Mouse (Mus musculus) intestine, embryonic 15.5 days (tissue): ENCODE measurements around the gene Gm21887. TPM values are rescaled to one million over a fixed set of nuclear protein-coding genes. Genes with fewer than 3 reads are reported as not detected.
"Not testable (repeated sequence)": the region's sequence is repeated elsewhere in the genome, so short reads cannot be mapped to it uniquely, and the experiment has no call there.

Experiments used
- ATAC-seq: fragments of 200-750 bp; cut with Nextera tagmentation; 2 replicates; pipeline ENCODE4 v1.8.0; 2017; ENCODE audit warnings: moderate TSS enrichment, moderate library complexity
- H3K27ac ChIP-seq: fragments of 300-500 bp; sonication (generic); 2 replicates; pipeline ENCODE4 v1.5.1; 2015; ENCODE audit warnings: mild to moderate bottlenecking, inconsistent platforms
- H3K27me3 ChIP-seq: fragments of 300-500 bp; sonication (generic); replicated peaks from 2 replicates; pipeline ENCODE4 v1.6.1; 2015; ENCODE audit warnings: inconsistent platforms
- H3K36me3 ChIP-seq: fragments of 300-500 bp; sonication (generic); 2 replicates; pipeline ENCODE4 v1.6.1; 2015; ENCODE audit warnings: inconsistent platforms
- H3K4me1 ChIP-seq: fragments of 300-500 bp; sonication (generic); replicated peaks from 2 replicates; pipeline ENCODE4 v1.6.1; 2015; ENCODE audit warnings: inconsistent platforms
- H3K4me2 ChIP-seq: fragments of 300-500 bp; sonication (generic); replicated peaks from 2 replicates; pipeline ENCODE4 v1.6.1; 2015; ENCODE audit warnings: mild to moderate bottlenecking, inconsistent platforms
- H3K4me3 ChIP-seq: fragments of 300-500 bp; sonication (generic); replicated peaks from 2 replicates; pipeline ENCODE4 v1.5.1; 2015; ENCODE audit warnings: inconsistent platforms
- H3K9ac ChIP-seq: fragments of 300-500 bp; sonication (generic); 2 replicates; pipeline ENCODE4 v1.6.1; 2015; ENCODE audit warnings: inconsistent platforms
- H3K9me3 ChIP-seq: fragments of 300-500 bp; sonication (generic); 2 replicates; pipeline ENCODE4 v1.6.1; 2016; ENCODE audit warnings: inconsistent platforms
- WGBS: fragments of 180-500 bp; shearing (Covaris S2); methylation state at CpG from one replicate; pipeline ENCODE4 v1.1.7; 2015; 5-methylcytosine and 5-hydroxymethylcytosine counted together
- polyA plus RNA-seq: library from polyadenylated mRNA; unstranded; fragments of >200 nt; fragmentation: Nextera tagmentation; extraction: Ambion mirVana; gene quantifications from 2 replicates; pipeline ENCODE4 v1.2.1, GENCODE M21; 2015

Gm21887 gene
- polyA plus RNA-seq, 1 experiment from 2014 or later: 168 TPM

- H3K27ac ChIP-seq, H3K27me3 ChIP-seq, ATAC-seq, H3K4me2 ChIP-seq, H3K4me3 ChIP-seq, H3K9me3 ChIP-seq, H3K9ac ChIP-seq, H3K36me3 ChIP-seq, H3K4me1 ChIP-seq: not testable (repeated sequence)
- WGBS: 27% methylated on average over 2 of the region's 2 CpGs
These were observed 14.4 kb upstream of the Gm21887 start for GRCm38 (mm10) chrX:169994866-169995711.

GRCm38 (mm10) chrX:169995909-169996521 is 13.4 kb upstream of the Gm21887 start:
- not testable (repeated sequence) for H3K4me1 ChIP-seq, H3K9ac ChIP-seq, H3K27me3 ChIP-seq, H3K36me3 ChIP-seq, ATAC-seq, H3K4me2 ChIP-seq, H3K4me3 ChIP-seq, H3K9me3 ChIP-seq, H3K27ac ChIP-seq
- WGBS: no CpG with 5 or more reads among the region's 17 CpGs

- not testable (repeated sequence) for ATAC-seq, H3K9me3 ChIP-seq
These were observed 12.5 kb upstream of the Gm21887 start for GRCm38 (mm10) chrX:169996926-169997325.

GRCm38 (mm10) chrX:169997456-169997853 is 12.0 kb upstream of the Gm21887 start:
- not testable (repeated sequence) for H3K27me3 ChIP-seq, H3K9me3 ChIP-seq, H3K4me1 ChIP-seq, H3K27ac ChIP-seq, ATAC-seq, H3K9ac ChIP-seq, H3K4me3 ChIP-seq, H3K36me3 ChIP-seq
- WGBS: 4% methylated on average over 4 of the region's 40 CpGs
- H3K4me2 ChIP-seq: peak overlapping the region; percentile 36

More at GRCm38 (mm10) chrX:169996926-169997325, 12.5 kb upstream of the Gm21887 start:
- not testable (repeated sequence) for H3K4me1 ChIP-seq, H3K36me3 ChIP-seq, H3K4me3 ChIP-seq, H3K27ac ChIP-seq, H3K4me2 ChIP-seq, H3K27me3 ChIP-seq, H3K9ac ChIP-seq
- no CpG with 5 or more reads among the region's 46 CpGs for WGBS

- ATAC-seq: peak; percentile 93
- H3K27me3 ChIP-seq, H3K9ac ChIP-seq, H3K4me1 ChIP-seq, H3K27ac ChIP-seq, H3K36me3 ChIP-seq, H3K9me3 ChIP-seq, H3K4me3 ChIP-seq: not testable (repeated sequence)
- H3K4me2 ChIP-seq: peak overlapping the region; percentile 36; the same call in 1 of the 2 replicates
- WGBS: no CpG with 5 or more reads among the region's 37 CpGs
These were observed 11.5 kb upstream of the Gm21887 start for GRCm38 (mm10) chrX:169997854-169998456.

GRCm38 (mm10) chrX:169998559-169999219 is 10.8 kb upstream of the Gm21887 start:
- not testable (repeated sequence) for H3K27me3 ChIP-seq, H3K27ac ChIP-seq, H3K4me2 ChIP-seq, H3K4me3 ChIP-seq, ATAC-seq, H3K36me3 ChIP-seq, H3K9me3 ChIP-seq, H3K9ac ChIP-seq, H3K4me1 ChIP-seq
- WGBS: 20% methylated on average over 2 of the region's 4 CpGs

- H3K27ac ChIP-seq, H3K36me3 ChIP-seq, H3K27me3 ChIP-seq, H3K4me1 ChIP-seq, H3K4me2 ChIP-seq, H3K9me3 ChIP-seq, ATAC-seq, H3K9ac ChIP-seq, H3K4me3 ChIP-seq: not testable (repeated sequence)
- 39% methylated on average over 6 of the region's 11 CpGs for WGBS
These were observed 10.1 kb upstream of the Gm21887 start for GRCm38 (mm10) chrX:169999226-169999883.

GRCm38 (mm10) chrX:169999912-170000641 is 9.4 kb upstream of the Gm21887 start:
- H3K27me3 ChIP-seq, H3K4me3 ChIP-seq, H3K36me3 ChIP-seq, ATAC-seq, H3K9ac ChIP-seq, H3K4me1 ChIP-seq, H3K9me3 ChIP-seq, H3K27ac ChIP-seq, H3K4me2 ChIP-seq: not testable (repeated sequence)
- 8% methylated on average over 2 of the region's 3 CpGs for WGBS

- not testable (repeated sequence) for ATAC-seq, H3K4me1 ChIP-seq, H3K9me3 ChIP-seq, H3K4me3 ChIP-seq, H3K36me3 ChIP-seq, H3K27ac ChIP-seq, H3K9ac ChIP-seq, H3K27me3 ChIP-seq, H3K4me2 ChIP-seq
- WGBS: 40% methylated on average over 6 of the region's 6 CpGs
These were observed 8.6 kb upstream of the Gm21887 start for GRCm38 (mm10) chrX:170000642-170001387.

- H3K36me3 ChIP-seq, H3K4me1 ChIP-seq, ATAC-seq, H3K27ac ChIP-seq, H3K4me3 ChIP-seq, H3K4me2 ChIP-seq, H3K27me3 ChIP-seq, H3K9ac ChIP-seq, H3K9me3 ChIP-seq: not testable (repeated sequence)
- 38% methylated on average over 2 of the region's 12 CpGs for WGBS
These were observed 8.1 kb upstream of the Gm21887 start for GRCm38 (mm10) chrX:170001388-170001695.

GRCm38 (mm10) chrX:170002510-170003197 is 6.8 kb upstream of the Gm21887 start:
- not testable (repeated sequence) for H3K4me2 ChIP-seq, H3K9ac ChIP-seq, H3K27me3 ChIP-seq, H3K4me1 ChIP-seq, H3K27ac ChIP-seq, H3K4me3 ChIP-seq, H3K36me3 ChIP-seq, ATAC-seq, H3K9me3 ChIP-seq
- WGBS: 41% methylated on average over 12 of the region's 18 CpGs
